Mouse (Mus musculus) urinary bladder, postnatal 0 days (tissue): ENCODE results near the gene Serp2. TPM values are rescaled to one million over a fixed set of nuclear protein-coding genes. Genes with fewer than 3 reads are reported as not detected.

ENCODE experiments used
- polyA plus RNA-seq: library from polyadenylated mRNA; unstranded; fragments of >200 nt; fragmentation: Nextera tagmentation; extraction: Ambion mirVana; gene quantifications from 2 replicates; pipeline ENCODE4 v1.2.1, GENCODE M21; 2015

Gene Serp2
- 5.6 and 6.1 TPM in 2 replicates for polyA plus RNA-seq

DNA sequence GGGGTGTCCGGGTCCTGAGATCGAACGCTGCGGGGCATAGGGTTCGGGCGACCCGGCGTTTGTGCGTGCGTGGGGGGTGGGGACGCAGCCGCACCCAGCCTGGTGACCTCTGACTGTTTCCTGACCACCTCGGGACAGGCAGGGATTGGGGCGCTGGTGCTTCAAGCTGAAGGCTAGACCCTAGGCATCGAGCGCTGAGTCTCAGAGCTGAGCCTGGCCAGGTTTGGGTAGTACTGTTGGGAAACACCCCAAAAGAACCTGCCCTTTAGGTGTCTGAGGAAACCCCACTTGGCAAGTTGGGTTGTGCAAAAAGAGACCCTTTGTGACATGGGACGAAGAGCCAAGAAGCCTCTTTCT, at the start of gene Serp2:
Gene Serp2 (minus strand): TSS at position 38 of the 357 bp plus-strand sequence.

Other genes starting within 250 kb of the Serp2 start
- 224 and 227 TPM in 2 replicates for gene Tsc22d1, start 141.9 kb downstream of the Serp2 start, polyA plus RNA-seq